Mouse (Mus musculus): ENCODE measurements around the gene Cdh12. TPM values are rescaled to one million over a fixed set of nuclear protein-coding genes. Genes with fewer than 3 reads are reported as not detected.

Gene Cdh12
- 0.06 and 0.09 TPM in 2 replicates for polyA plus RNA-seq (2015; fragmentation: Nextera tagmentation; extraction: Ambion mirVana)

GRCm38 (mm10) chr15:20448861-20449663 is at the start of gene Cdh12:
Gene Cdh12 (plus strand): TSS chr15:20449265.
- Histone ChIP-seq H3K27ac (no peak within 1 kb of the TSS), H3K9me3 (replicated peaks) (no peaks in the 10 kb centered on the region), H3K36me3 (no peaks in the 10 kb centered on the region), H3K4me2 (peak within 1 kb of the TSS; percentile 57), H3K4me1 (0 out of 2 replicates have a peak, but pooled peaks cover 5% of the 10 kb centered on the region), H3K4me3 (replicated peaks) (peak within 1 kb of the TSS; percentile 27), H3K9ac (no peak within 1 kb of the TSS), H3K27me3 (no peaks in the 10 kb centered on the region)
- ATAC-seq (replicated peaks; ENCODE audit: low FRiP score) = 0 out of 2 replicates have a peak, but pooled peaks have one; percentile 46
- WGBS = 15% methylated on average over 18 of the region's 18 CpGs

DNA sequence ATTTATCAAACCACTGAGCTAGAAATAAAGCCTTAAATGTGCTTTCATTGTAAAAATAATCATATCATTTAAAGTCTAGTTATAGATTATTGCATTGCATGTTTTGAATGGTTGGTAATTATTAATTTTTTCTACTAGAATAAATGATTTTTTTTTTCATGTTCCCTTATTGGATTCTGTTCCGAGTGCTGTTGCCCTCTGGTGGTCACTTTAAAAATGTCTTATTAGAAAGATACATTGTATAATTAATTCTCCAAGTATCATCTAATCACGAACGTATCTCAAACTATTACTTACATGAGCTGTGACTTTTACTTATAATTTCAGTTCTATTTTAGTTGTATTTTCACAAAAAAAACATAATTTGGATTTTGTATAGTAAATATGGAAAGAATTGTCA is 45.5 kb upstream of the Cdh12 start:
- Histone ChIP-seq H3K36me3 (no peaks in the 10 kb centered on the region), H3K27me3 (no peaks in the 10 kb centered on the region), H3K9me3 (replicated peaks) (no peaks in the 10 kb centered on the region), H3K9ac (no peak overlapping the region), H3K27ac (no peak overlapping the region), H3K4me3 (replicated peaks) (no peak overlapping the region), H3K4me1 (no peaks in the 10 kb centered on the region), H3K4me2 (no peak overlapping the region)
- WGBS = 53% methylated on average over 3 of the region's 3 CpGs
- no peak for ATAC-seq (replicated peaks; ENCODE audit: low FRiP score)

- H3K9me3 ChIP-seq (replicated peaks) = no peaks in the 10 kb centered on the region
- H3K27me3 ChIP-seq = no peaks in the 10 kb centered on the region
- no peak overlapping the region for H3K4me3 ChIP-seq (replicated peaks)
- no peak overlapping the region for H3K4me2 ChIP-seq
- H3K36me3 ChIP-seq = no peaks in the 10 kb centered on the region
- no peak for ATAC-seq (replicated peaks; ENCODE audit: low FRiP score)
- no peak overlapping the region for H3K9ac ChIP-seq
- no peaks in the 10 kb centered on the region for H3K4me1 ChIP-seq
- WGBS = 89% methylated on average over 1 of the region's 1 CpGs
- H3K27ac ChIP-seq = no peak overlapping the region
Measured at GRCm38 (mm10) chr15:20413397-20413796, 35.7 kb upstream of the Cdh12 start.

- WGBS = 55% methylated on average over 2 of the region's 2 CpGs
- Histone ChIP-seq H3K4me3 (replicated peaks) (no peak overlapping the region), H3K9me3 (replicated peaks) (no peaks in the 10 kb centered on the region), H3K27me3 (no peaks in the 10 kb centered on the region), H3K4me2 (no peak overlapping the region), H3K27ac (no peak overlapping the region), H3K4me1 (no peaks in the 10 kb centered on the region), H3K9ac (no peak overlapping the region), H3K36me3 (no peaks in the 10 kb centered on the region)
- ATAC-seq (replicated peaks; ENCODE audit: low FRiP score) = no peak
Measured at GRCm38 (mm10) chr15:20436356-20436755, 12.7 kb upstream of the Cdh12 start.

GRCm38 (mm10) chr15:20450558-20450957 is 1.5 kb downstream of the Cdh12 start:
- Histone ChIP-seq H3K4me2 (no peak overlapping the region), H3K9me3 (replicated peaks) (no peaks in the 10 kb centered on the region), H3K27me3 (no peaks in the 10 kb centered on the region), H3K36me3 (no peaks in the 10 kb centered on the region), H3K9ac (no peak overlapping the region), H3K27ac (no peak overlapping the region), H3K4me1 (0 out of 2 replicates have a peak, but pooled peaks cover 5% of the 10 kb centered on the region), H3K4me3 (replicated peaks) (no peak overlapping the region)
- ATAC-seq (replicated peaks; ENCODE audit: low FRiP score) = no peak
- WGBS = 75% methylated on average over 5 of the region's 5 CpGs

- Histone ChIP-seq H3K4me1 (no peaks in the 10 kb centered on the region), H3K9ac (no peak overlapping the region), H3K36me3 (no peaks in the 10 kb centered on the region), H3K4me3 (replicated peaks) (no peak overlapping the region), H3K27me3 (no peaks in the 10 kb centered on the region), H3K4me2 (no peak overlapping the region), H3K27ac (no peak overlapping the region), H3K9me3 (replicated peaks) (no peaks in the 10 kb centered on the region)
- 87% methylated on average over 3 of the region's 3 CpGs for WGBS
- no peak for ATAC-seq (replicated peaks; ENCODE audit: low FRiP score)
Measured at GRCm38 (mm10) chr15:20458508-20458907, 9.4 kb downstream of the Cdh12 start.

DNA sequence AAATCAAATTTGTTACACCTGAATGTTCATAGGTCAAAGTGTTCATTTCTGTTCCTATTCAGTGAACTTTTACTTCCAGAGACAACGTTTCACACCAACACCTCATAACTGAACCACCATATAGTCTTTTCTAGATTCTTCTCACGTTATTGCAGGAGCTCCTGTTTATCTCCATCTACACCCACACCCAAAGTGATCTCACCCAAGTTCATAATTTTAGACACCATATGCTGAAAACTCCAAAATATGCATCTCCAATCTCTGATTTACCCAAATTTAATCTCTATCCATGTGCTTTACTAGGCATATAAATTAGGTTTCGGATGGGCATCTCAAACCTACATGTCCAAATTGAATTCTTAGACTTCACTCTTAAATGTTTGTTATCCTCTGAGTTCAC is 13.4 kb downstream of the Cdh12 start:
- no peaks in the 10 kb centered on the region for H3K4me1 ChIP-seq
- WGBS = 85% methylated on average over 3 of the region's 3 CpGs
- no peak for ATAC-seq (replicated peaks; ENCODE audit: low FRiP score)

GRCm38 (mm10) chr15:20463601-20464000 is 14.5 kb downstream of the Cdh12 start:
- 71% methylated on average over 1 of the region's 1 CpGs for WGBS
- H3K4me1 ChIP-seq = no peaks in the 10 kb centered on the region
- no peak for ATAC-seq (replicated peaks; ENCODE audit: low FRiP score)
- no peak overlapping the region for H3K4me2 ChIP-seq
- no peak overlapping the region for H3K27ac ChIP-seq
- H3K36me3 ChIP-seq = no peaks in the 10 kb centered on the region
- H3K4me3 ChIP-seq (replicated peaks) = no peak overlapping the region
- H3K9me3 ChIP-seq (replicated peaks) = no peaks in the 10 kb centered on the region
- no peaks in the 10 kb centered on the region for H3K27me3 ChIP-seq
- no peak overlapping the region for H3K9ac ChIP-seq

More for the DNA sequence above, 13.4 kb downstream of the Cdh12 start:
- Histone ChIP-seq H3K9me3 (replicated peaks) (no peaks in the 10 kb centered on the region), H3K27ac (no peak overlapping the region), H3K36me3 (no peaks in the 10 kb centered on the region), H3K4me2 (no peak overlapping the region), H3K4me3 (replicated peaks) (no peak overlapping the region), H3K27me3 (no peaks in the 10 kb centered on the region), H3K9ac (no peak overlapping the region)

DNA sequence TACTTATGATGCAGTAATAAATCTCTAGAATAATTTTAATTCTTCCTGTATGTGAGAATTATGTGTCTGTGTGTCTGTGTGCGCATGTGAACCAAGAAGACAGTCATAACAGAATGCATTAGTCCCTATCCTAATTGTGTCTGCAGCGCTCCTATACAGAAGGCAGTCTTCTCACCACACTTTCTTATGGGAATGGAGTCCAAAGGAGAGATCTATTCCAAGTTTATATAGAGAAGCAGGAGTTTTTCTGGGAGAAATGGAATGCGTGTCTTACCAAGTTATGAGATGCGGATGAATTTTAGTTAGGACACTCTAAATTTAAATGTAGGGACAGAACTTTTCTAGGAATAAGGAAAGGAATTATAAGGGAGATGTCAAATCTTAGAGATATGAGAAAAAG is 101.9 kb downstream of the Cdh12 start:
- H3K9ac ChIP-seq = no peak overlapping the region
- H3K4me3 ChIP-seq (replicated peaks) = no peak overlapping the region
- no peak overlapping the region for H3K27ac ChIP-seq
- no peaks in the 10 kb centered on the region for H3K9me3 ChIP-seq (replicated peaks)
- no peaks in the 10 kb centered on the region for H3K36me3 ChIP-seq
- H3K4me1 ChIP-seq = no peaks in the 10 kb centered on the region
- ATAC-seq (replicated peaks; ENCODE audit: low FRiP score) = no peak
- H3K4me2 ChIP-seq = no peak overlapping the region
- 94% methylated on average over 4 of the region's 4 CpGs for WGBS
- H3K27me3 ChIP-seq = no peaks in the 10 kb centered on the region

DNA sequence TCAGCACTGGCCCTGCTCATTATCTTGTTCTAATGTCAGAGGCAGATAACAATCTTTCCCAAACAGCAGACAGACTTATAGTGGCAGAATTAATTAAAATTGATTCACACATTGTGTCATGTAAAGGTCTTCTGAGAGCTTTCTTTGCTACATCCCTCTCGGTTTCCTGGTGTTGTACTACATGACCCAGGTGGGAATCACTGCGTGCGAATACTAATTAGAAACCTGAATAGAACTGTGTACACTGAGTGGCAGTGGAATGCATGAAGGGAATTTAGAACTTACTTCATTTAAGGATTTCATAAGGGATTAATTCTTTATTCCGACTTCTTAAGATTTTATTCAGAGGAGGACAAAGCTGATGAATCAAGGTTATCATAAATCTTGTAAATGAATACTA is 121.9 kb downstream of the Cdh12 start:
- Histone ChIP-seq H3K9ac (no peak overlapping the region), H3K4me2 (no peak overlapping the region), H3K4me3 (replicated peaks) (no peak overlapping the region), H3K27ac (no peak overlapping the region), H3K4me1 (no peaks in the 10 kb centered on the region), H3K27me3 (no peaks in the 10 kb centered on the region), H3K36me3 (no peaks in the 10 kb centered on the region), H3K9me3 (replicated peaks) (no peaks in the 10 kb centered on the region)
- no peak for ATAC-seq (replicated peaks; ENCODE audit: low FRiP score)
- WGBS = 82% methylated on average over 4 of the region's 4 CpGs

GRCm38 (mm10) chr15:20582567-20583075 is 133.6 kb downstream of the Cdh12 start:
- no peaks in the 10 kb centered on the region for H3K9me3 ChIP-seq (replicated peaks)
- no peak overlapping the region for H3K9ac ChIP-seq
- no peak overlapping the region for H3K4me2 ChIP-seq
- no peak overlapping the region for H3K27ac ChIP-seq
- ATAC-seq (replicated peaks; ENCODE audit: low FRiP score) = no peak
- no peaks in the 10 kb centered on the region for H3K27me3 ChIP-seq
- H3K36me3 ChIP-seq = no peaks in the 10 kb centered on the region
- no peaks in the 10 kb centered on the region for H3K4me1 ChIP-seq
- no peak overlapping the region for H3K4me3 ChIP-seq (replicated peaks)
- 75% methylated on average over 5 of the region's 5 CpGs for WGBS

DNA sequence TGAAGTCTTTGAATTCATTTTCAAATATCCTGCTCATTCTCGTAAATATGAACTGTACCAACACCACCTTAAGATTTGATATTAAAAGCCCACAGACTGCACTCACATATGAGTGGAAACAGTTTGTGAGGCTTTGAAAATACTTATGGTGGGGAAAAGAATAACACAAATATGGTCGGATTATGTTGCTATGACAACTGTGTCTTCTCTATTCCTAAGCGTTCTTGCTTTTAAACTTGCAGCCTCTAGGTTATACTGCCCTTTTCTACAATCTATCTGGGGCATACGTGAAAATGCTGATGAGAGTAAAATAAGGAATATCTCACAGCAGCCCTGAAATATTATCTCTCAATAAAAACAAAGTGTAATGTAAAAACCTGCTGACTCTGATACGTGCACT is 142.5 kb downstream of the Cdh12 start:
- ATAC-seq (replicated peaks; ENCODE audit: low FRiP score) = no peak
- H3K9me3 ChIP-seq (replicated peaks) = no peaks in the 10 kb centered on the region
- no peak overlapping the region for H3K4me3 ChIP-seq (replicated peaks)
- H3K27me3 ChIP-seq = no peaks in the 10 kb centered on the region
- H3K4me2 ChIP-seq = no peak overlapping the region
- H3K27ac ChIP-seq = no peak overlapping the region
- no peak overlapping the region for H3K9ac ChIP-seq
- H3K4me1 ChIP-seq = no peaks in the 10 kb centered on the region
- no peaks in the 10 kb centered on the region for H3K36me3 ChIP-seq
- WGBS = 72% methylated on average over 5 of the region's 5 CpGs
